Mouse (Mus musculus) hindbrain, embryonic 14.5 days (tissue): ENCODE data around the gene Slc35e3. TPM values are rescaled to one million over a fixed set of nuclear protein-coding genes. Genes with fewer than 3 reads are reported as not detected.

Experiments
- ATAC-seq: fragments of 200-750 bp; cut with Nextera tagmentation; 2 replicates; pipeline ENCODE4 v1.8.0; 2017; ENCODE audit warnings: moderate number of reproducible peaks, mild to moderate bottlenecking, moderate TSS enrichment, moderate library complexity; ENCODE audit not compliant: low FRiP score
- DNase-seq: peaks from one replicate; pipeline ENCODE4 v3.0.0-alpha.2; 2015; ENCODE audit warnings: low spot score
- H3K27ac ChIP-seq: fragments of 300-500 bp; sonication (generic); 2 replicates; pipeline ENCODE4 v1.5.1; 2014; ENCODE audit warnings: mild to moderate bottlenecking, moderate library complexity
- H3K27me3 ChIP-seq: fragments of 300-500 bp; sonication (generic); 2 replicates; pipeline ENCODE4 v1.6.1; 2014; ENCODE audit warnings: mild to moderate bottlenecking, low read length, mixed read lengths; ENCODE audit not compliant: control insufficient read depth, insufficient read depth
- H3K36me3 ChIP-seq: fragments of 300-500 bp; sonication (generic); replicated peaks from 2 replicates; pipeline ENCODE4 v1.6.1; 2014; ENCODE audit not compliant: control insufficient read depth, insufficient read depth
- H3K4me1 ChIP-seq: fragments of 300-500 bp; sonication (generic); replicated peaks from 2 replicates; pipeline ENCODE4 v1.6.1; 2014; ENCODE audit warnings: antibody characterized with exemption, low read length, mixed read lengths; ENCODE audit not compliant: control insufficient read depth, insufficient read depth
- H3K4me2 ChIP-seq: fragments of 300-500 bp; sonication (generic); replicated peaks from 2 replicates; pipeline ENCODE4 v1.6.1; 2014; ENCODE audit warnings: mild to moderate bottlenecking, moderate library complexity
- H3K4me3 ChIP-seq: fragments of 300-500 bp; sonication (generic); replicated peaks from 2 replicates; pipeline ENCODE4 v1.5.1; 2014; ENCODE audit warnings: mild to moderate bottlenecking, low read length
- H3K9ac ChIP-seq: fragments of 300-500 bp; sonication (generic); 2 replicates; pipeline ENCODE4 v1.6.1; 2014
- H3K9me3 ChIP-seq: fragments of 300-500 bp; sonication (generic); 2 replicates; pipeline ENCODE4 v1.6.1; 2016; ENCODE audit warnings: low read length; ENCODE audit not compliant: control insufficient read depth
- WGBS: fragments of 180-500 bp; shearing (Covaris S2); extraction: QIAGEN DNeasy Blood & Tissue Kit; methylation state at CpG from one replicate; pipeline ENCODE4 v1.1.7; 2014; 5-methylcytosine and 5-hydroxymethylcytosine counted together
- polyA plus RNA-seq: library from polyadenylated mRNA; unstranded; fragments of >200 nt; fragmentation: Nextera tagmentation; extraction: Ambion mirVana; gene quantifications from 2 replicates; pipeline ENCODE4 v1.2.1, GENCODE M21; 2014

Gene Slc35e3
- polyA plus RNA-seq, 1 experiment from 2014 or later = 24.8 TPM

- Histone ChIP-seq H3K9ac (no peak overlapping the region), H3K9me3 (no peaks in the 10 kb centered on the region), H3K4me1 (no peaks in the 10 kb centered on the region), H3K4me2 (no peak overlapping the region), H3K27ac (no peak overlapping the region), H3K4me3 (no peak overlapping the region), H3K27me3 (no peaks in the 10 kb centered on the region), H3K36me3 (peaks cover 90% of the 10 kb centered on the region)
- DNase-seq = no peak
- ATAC-seq = no peak
- 96% methylated on average over 10 of the region's 10 CpGs for WGBS
Measured at GRCm38 (mm10) chr10:117771131-117771510, 25.0 kb upstream of the Slc35e3 start.

- 91% methylated on average over 18 of the region's 18 CpGs for WGBS
Measured at GRCm38 (mm10) chr10:117770286-117771130, 24.3 kb upstream of the Slc35e3 start.

GRCm38 (mm10) chr10:117769541-117770285 is 23.5 kb upstream of the Slc35e3 start:
- no peak for ATAC-seq
- peaks cover 90% of the 10 kb centered on the region for H3K36me3 ChIP-seq

More at GRCm38 (mm10) chr10:117770286-117771130, 24.3 kb upstream of the Slc35e3 start:
- DNase-seq (no peak), ATAC-seq (no peak)
- H3K9me3 ChIP-seq = no peaks in the 10 kb centered on the region
- peaks cover 90% of the 10 kb centered on the region for H3K36me3 ChIP-seq
- no peak overlapping the region for H3K4me2 ChIP-seq
- no peak overlapping the region for H3K4me3 ChIP-seq
- H3K27ac ChIP-seq = no peak overlapping the region
- H3K9ac ChIP-seq = no peak overlapping the region
- H3K4me1 ChIP-seq = no peaks in the 10 kb centered on the region
- no peaks in the 10 kb centered on the region for H3K27me3 ChIP-seq

GRCm38 (mm10) chr10:117768141-117768440 is 21.9 kb upstream of the Slc35e3 start:
- 91% methylated on average over 7 of the region's 7 CpGs for WGBS
- Histone ChIP-seq H3K27ac (no peak overlapping the region), H3K4me3 (no peak overlapping the region), H3K9ac (no peak overlapping the region), H3K9me3 (no peaks in the 10 kb centered on the region), H3K27me3 (no peaks in the 10 kb centered on the region), H3K36me3 (peaks cover 88% of the 10 kb centered on the region), H3K4me2 (no peak overlapping the region), H3K4me1 (no peaks in the 10 kb centered on the region)
- no peak for ATAC-seq
- no peak for DNase-seq

More at GRCm38 (mm10) chr10:117769541-117770285, 23.5 kb upstream of the Slc35e3 start:
- H3K9me3 ChIP-seq = no peaks in the 10 kb centered on the region
- H3K4me2 ChIP-seq = no peak overlapping the region
- DNase-seq = no peak
- no peak overlapping the region for H3K9ac ChIP-seq
- H3K27ac ChIP-seq = no peak overlapping the region
- H3K4me3 ChIP-seq = no peak overlapping the region
- H3K4me1 ChIP-seq = no peaks in the 10 kb centered on the region
- no peaks in the 10 kb centered on the region for H3K27me3 ChIP-seq
- WGBS = 94% methylated on average over 9 of the region's 9 CpGs

- Histone ChIP-seq H3K9me3 (no peaks in the 10 kb centered on the region), H3K4me2 (no peak overlapping the region), H3K27me3 (no peaks in the 10 kb centered on the region), H3K4me3 (no peak overlapping the region), H3K4me1 (no peaks in the 10 kb centered on the region), H3K9ac (no peak overlapping the region), H3K36me3 (peaks cover 88% of the 10 kb centered on the region), H3K27ac (no peak overlapping the region)
- 92% methylated on average over 10 of the region's 10 CpGs for WGBS
- ATAC-seq (no peak), DNase-seq (no peak)
Measured at GRCm38 (mm10) chr10:117767286-117768140, 21.3 kb upstream of the Slc35e3 start.

GRCm38 (mm10) chr10:117766896-117767160 is 20.7 kb upstream of the Slc35e3 start:
- DNase-seq (no peak), ATAC-seq (no peak)
- WGBS = 97% methylated on average over 5 of the region's 5 CpGs
- H3K27ac ChIP-seq = no peak overlapping the region
- H3K4me2 ChIP-seq = no peak overlapping the region
- H3K36me3 ChIP-seq = peaks cover 89% of the 10 kb centered on the region
- H3K9ac ChIP-seq = no peak overlapping the region
- no peaks in the 10 kb centered on the region for H3K9me3 ChIP-seq
- H3K4me3 ChIP-seq = no peak overlapping the region
- no peaks in the 10 kb centered on the region for H3K4me1 ChIP-seq
- no peaks in the 10 kb centered on the region for H3K27me3 ChIP-seq

- no peak for ATAC-seq
Measured at GRCm38 (mm10) chr10:117766111-117766895, 20.1 kb upstream of the Slc35e3 start.

GRCm38 (mm10) chr10:117765116-117765894 is 19.1 kb upstream of the Slc35e3 start:
- DNase-seq = no peak
- Histone ChIP-seq H3K4me1 (no peaks in the 10 kb centered on the region), H3K27ac (no peak overlapping the region), H3K4me2 (no peak overlapping the region), H3K4me3 (no peak overlapping the region), H3K27me3 (no peaks in the 10 kb centered on the region), H3K36me3 (peaks cover 89% of the 10 kb centered on the region), H3K9ac (no peak overlapping the region), H3K9me3 (no peaks in the 10 kb centered on the region)
- no peak for ATAC-seq
- WGBS = 94% methylated on average over 11 of the region's 11 CpGs

More at GRCm38 (mm10) chr10:117766111-117766895, 20.1 kb upstream of the Slc35e3 start:
- H3K27ac ChIP-seq = no peak overlapping the region
- no peak overlapping the region for H3K4me2 ChIP-seq
- H3K9ac ChIP-seq = no peak overlapping the region
- no peaks in the 10 kb centered on the region for H3K27me3 ChIP-seq
- DNase-seq = no peak
- WGBS = 94% methylated on average over 16 of the region's 16 CpGs
- H3K36me3 ChIP-seq = peaks cover 89% of the 10 kb centered on the region
- H3K4me3 ChIP-seq = no peak overlapping the region
- no peaks in the 10 kb centered on the region for H3K4me1 ChIP-seq
- H3K9me3 ChIP-seq = no peaks in the 10 kb centered on the region
